Mouse (Mus musculus): ENCODE results near the gene D430019H16Rik.

GRCm38 (mm10) chr12:105490227-105490626 lies 36.6 kb downstream of the D430019H16Rik start:
- no peak for TF ChIP-seq CTCF (conservative IDR thresholded peaks at IDR 0.05; ENCODE audit: low read length)
- no peak for TF ChIP-seq POU5F1 (IDR thresholded peaks at IDR 0.05; ENCODE audit: borderline replicate concordance, low read length)
